Mouse (Mus musculus) limb, embryonic 12.5 days (tissue): ENCODE results near the gene Heatr6. TPM values are rescaled to one million over a fixed set of nuclear protein-coding genes. Genes with fewer than 3 reads are reported as not detected.

ENCODE experiments used
- ATAC-seq: fragments of 200-750 bp; cut with Nextera tagmentation; 2 replicates; pipeline ENCODE4 v1.8.0; 2017; ENCODE audit warnings: low read depth, moderate TSS enrichment; ENCODE audit not compliant: insufficient number of reproducible peaks, insufficient read depth, low FRiP score, low TSS enrichment
- H3K27ac ChIP-seq: fragments of 300-500 bp; sonication (generic); 2 replicates; pipeline ENCODE4 v1.5.1; 2016; ENCODE audit warnings: mild to moderate bottlenecking, moderate library complexity
- H3K27me3 ChIP-seq: fragments of 300-500 bp; sonication (generic); 2 replicates; pipeline ENCODE4 v1.6.1; 2016; ENCODE audit warnings: mild to moderate bottlenecking, moderate library complexity
- H3K36me3 ChIP-seq: fragments of 300-500 bp; sonication (generic); 2 replicates; pipeline ENCODE4 v1.6.1; 2016; ENCODE audit warnings: mild to moderate bottlenecking, moderate library complexity
- H3K4me1 ChIP-seq: fragments of 300-500 bp; sonication (generic); replicated peaks from 2 replicates; pipeline ENCODE4 v1.6.1; 2016
- H3K4me2 ChIP-seq: fragments of 300-500 bp; sonication (generic); 2 replicates; pipeline ENCODE4 v1.6.1; 2016; ENCODE audit warnings: mild to moderate bottlenecking, moderate library complexity
- H3K4me3 ChIP-seq: fragments of 300-500 bp; sonication (generic); replicated peaks from 2 replicates; pipeline ENCODE4 v1.5.1; 2016; ENCODE audit warnings: mild to moderate bottlenecking
- H3K9ac ChIP-seq: fragments of 300-500 bp; sonication (generic); replicated peaks from 2 replicates; pipeline ENCODE4 v1.6.1; 2016; ENCODE audit warnings: mild to moderate bottlenecking, moderate library complexity
- H3K9me3 ChIP-seq: fragments of 300-500 bp; sonication (generic); 2 replicates; pipeline ENCODE4 v1.6.1; 2016; ENCODE audit warnings: mild to moderate bottlenecking, moderate library complexity
- WGBS: fragments of 180-500 bp; shearing (Covaris S2); methylation state at CpG from one replicate; pipeline ENCODE4 v1.1.7; 2016; 5-methylcytosine and 5-hydroxymethylcytosine counted together
- polyA plus RNA-seq: library from polyadenylated mRNA; unstranded; fragments of >200 nt; fragmentation: Nextera tagmentation; extraction: Ambion mirVana; gene quantifications from 2 replicates; pipeline ENCODE4 v1.2.1, GENCODE M21; 2016

Heatr6 gene
- polyA plus RNA-seq, 1 experiment from 2014 or later: 30.8 TPM

DNA sequence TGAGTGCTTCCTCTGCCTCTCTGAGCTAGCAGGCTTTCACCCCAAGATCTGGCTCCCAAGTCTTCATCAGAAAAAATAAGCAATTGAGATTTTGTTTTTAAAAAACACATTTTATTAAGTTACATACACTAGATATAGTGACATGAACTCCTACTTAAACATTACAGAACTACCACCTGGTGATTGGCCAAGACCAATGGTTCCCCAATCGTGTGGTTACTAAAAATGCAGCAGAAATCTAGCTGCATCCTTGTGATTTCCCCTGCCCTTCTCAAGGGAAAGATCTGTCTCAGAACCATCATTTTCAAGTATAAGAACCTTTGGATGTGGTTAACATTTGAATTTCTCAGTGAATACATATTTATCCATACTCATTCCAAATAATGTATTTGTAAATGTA, 19.3 kb upstream of the Heatr6 start:
- H3K27ac ChIP-seq: no peak overlapping the region
- H3K27me3 ChIP-seq: no peaks in the 10 kb centered on the region
- no peak overlapping the region for H3K9ac ChIP-seq
- 77% methylated on average over 1 of the region's 1 CpGs for WGBS
- H3K4me1 ChIP-seq: no peaks in the 10 kb centered on the region
- ATAC-seq: no peak
- no peak overlapping the region for H3K4me2 ChIP-seq
- H3K4me3 ChIP-seq: no peak overlapping the region
- no peaks in the 10 kb centered on the region for H3K36me3 ChIP-seq
- H3K9me3 ChIP-seq: no peaks in the 10 kb centered on the region

DNA sequence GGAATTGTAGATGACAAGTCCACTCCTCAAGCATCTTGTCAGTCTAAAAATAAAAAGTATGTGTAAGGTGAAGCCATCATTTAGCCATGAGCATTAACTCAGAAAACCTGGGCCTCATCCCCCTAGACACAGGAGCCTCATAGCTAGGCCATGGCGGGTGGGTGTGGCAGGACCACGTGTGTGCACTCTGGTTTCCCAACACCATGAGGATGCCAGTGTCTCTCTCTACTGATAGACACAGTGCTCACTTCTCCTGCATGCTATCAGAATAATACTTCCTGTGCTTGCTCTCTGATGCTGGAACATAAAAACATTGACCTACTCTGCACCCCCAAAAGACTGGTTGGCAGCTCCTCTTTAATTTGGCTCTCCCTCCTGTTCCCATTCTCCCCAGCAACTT, 17.6 kb upstream of the Heatr6 start:
- no peaks in the 10 kb centered on the region for H3K9me3 ChIP-seq
- no peak overlapping the region for H3K4me3 ChIP-seq
- no peaks in the 10 kb centered on the region for H3K4me1 ChIP-seq
- WGBS: 75% methylated on average over 2 of the region's 2 CpGs
- no peak for ATAC-seq
- peaks cover 7% of the 10 kb centered on the region for H3K27me3 ChIP-seq
- H3K36me3 ChIP-seq: no peaks in the 10 kb centered on the region
- H3K27ac ChIP-seq: no peak overlapping the region
- H3K4me2 ChIP-seq: no peak overlapping the region
- H3K9ac ChIP-seq: no peak overlapping the region

DNA sequence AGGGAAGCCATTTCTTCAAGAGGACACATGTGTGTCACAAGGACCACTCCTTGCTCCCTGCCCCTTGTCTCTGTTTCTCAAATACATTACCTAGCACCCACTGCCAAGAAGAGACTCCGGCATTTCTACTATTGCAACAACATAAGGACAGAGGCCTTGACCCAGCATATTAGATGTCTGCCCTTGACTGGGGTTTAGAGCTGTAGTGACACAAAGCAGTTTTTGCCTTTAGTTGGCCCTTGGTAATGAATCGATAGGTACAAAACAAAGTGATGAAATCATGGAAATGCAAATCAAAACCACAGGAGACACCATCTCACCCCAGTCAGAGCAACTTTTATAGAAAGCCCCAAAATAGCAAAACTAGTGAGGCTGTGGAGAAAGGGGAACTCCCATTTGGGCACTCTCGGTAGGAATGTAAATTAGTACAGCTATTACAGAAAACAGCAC, 16.4 kb upstream of the Heatr6 start:
- 85% methylated on average over 3 of the region's 3 CpGs for WGBS
- no peaks in the 10 kb centered on the region for H3K36me3 ChIP-seq
- H3K4me3 ChIP-seq: no peak overlapping the region
- no peaks in the 10 kb centered on the region for H3K4me1 ChIP-seq
- no peak for ATAC-seq
- no peak overlapping the region for H3K4me2 ChIP-seq
- no peak overlapping the region for H3K27ac ChIP-seq
- no peak overlapping the region for H3K9ac ChIP-seq
- H3K9me3 ChIP-seq: no peaks in the 10 kb centered on the region
- H3K27me3 ChIP-seq: peaks cover 10% of the 10 kb centered on the region

DNA sequence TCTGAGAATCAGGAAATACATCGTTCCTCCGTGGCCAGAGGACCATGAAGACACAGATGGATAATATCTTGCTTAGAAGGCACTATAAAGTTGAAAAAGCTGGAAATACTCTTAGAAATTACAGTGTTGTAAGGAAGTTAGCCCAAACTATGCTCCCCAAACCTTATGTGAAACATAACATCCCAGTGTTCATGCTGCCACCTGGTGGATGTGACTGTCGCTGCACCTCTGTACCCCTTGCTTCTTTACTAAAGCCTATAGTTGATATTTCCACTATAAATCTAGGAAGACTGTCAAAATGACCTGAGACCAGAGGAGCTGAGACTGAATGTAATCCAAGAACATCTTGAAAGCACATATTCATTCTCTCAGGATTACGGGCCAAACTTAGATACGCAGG, 14.3 kb upstream of the Heatr6 start:
- Histone ChIP-seq H3K4me3 (no peak overlapping the region), H3K36me3 (no peaks in the 10 kb centered on the region), H3K27ac (no peak overlapping the region), H3K27me3 (peaks cover 10% of the 10 kb centered on the region), H3K4me1 (no peaks in the 10 kb centered on the region), H3K4me2 (no peak overlapping the region), H3K9me3 (no peaks in the 10 kb centered on the region), H3K9ac (no peak overlapping the region)
- no peak for ATAC-seq
- 22% methylated on average over 5 of the region's 5 CpGs for WGBS

GRCm38 (mm10) chr11:83740443-83740991, 13.0 kb upstream of the Heatr6 start:
- no peaks in the 10 kb centered on the region for H3K9me3 ChIP-seq
- H3K36me3 ChIP-seq: no peaks in the 10 kb centered on the region
- H3K4me2 ChIP-seq: no peak overlapping the region
- H3K27me3 ChIP-seq: peaks cover 13% of the 10 kb centered on the region
- H3K9ac ChIP-seq: no peak overlapping the region
- no peak for ATAC-seq
- no peak overlapping the region for H3K4me3 ChIP-seq
- no peak overlapping the region for H3K27ac ChIP-seq
- no peaks in the 10 kb centered on the region for H3K4me1 ChIP-seq
- 77% methylated on average over 4 of the region's 4 CpGs for WGBS

- Histone ChIP-seq H3K9me3 (no peaks in the 10 kb centered on the region), H3K36me3 (no peaks in the 10 kb centered on the region), H3K27ac (no peak overlapping the region), H3K9ac (no peak overlapping the region), H3K4me1 (no peaks in the 10 kb centered on the region), H3K4me3 (no peak overlapping the region), H3K4me2 (no peak overlapping the region), H3K27me3 (peaks cover 23% of the 10 kb centered on the region)
- WGBS: 77% methylated on average over 5 of the region's 5 CpGs
- no peak for ATAC-seq
Observed at GRCm38 (mm10) chr11:83741841-83742240, 11.7 kb upstream of the Heatr6 start.

DNA sequence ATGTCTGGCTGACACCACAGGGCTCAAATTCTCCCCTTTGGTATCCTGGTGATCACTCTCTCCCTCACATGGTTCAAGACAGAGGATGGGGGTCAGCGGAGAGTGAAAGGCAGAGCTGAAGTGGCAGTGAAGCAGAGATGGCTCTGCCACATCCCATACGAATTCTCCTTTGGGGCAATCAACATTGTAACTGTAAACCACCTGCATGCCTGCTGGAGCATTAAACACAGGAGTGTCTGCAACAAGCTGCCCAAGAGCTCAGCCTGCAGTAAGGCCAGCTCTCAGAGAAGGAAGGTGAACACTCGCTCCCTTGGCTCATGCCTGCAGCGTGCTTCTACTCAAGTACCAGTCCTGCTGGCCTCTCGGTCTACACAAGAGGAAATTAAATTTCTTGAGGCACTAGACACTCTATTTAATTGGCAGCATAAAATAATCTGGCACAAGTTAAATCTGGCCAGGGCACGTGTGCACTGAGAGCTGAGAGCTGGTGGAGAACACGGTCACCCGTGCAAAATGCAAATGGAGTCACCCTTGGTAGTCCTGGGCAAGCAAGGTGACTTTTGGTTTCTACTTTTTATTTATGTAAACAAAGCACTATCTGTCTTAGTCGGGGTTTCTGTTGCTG, 10.7 kb upstream of the Heatr6 start:
- Histone ChIP-seq H3K36me3 (no peaks in the 10 kb centered on the region), H3K4me2 (no peak overlapping the region), H3K4me1 (no peaks in the 10 kb centered on the region), H3K9ac (no peak overlapping the region), H3K9me3 (no peaks in the 10 kb centered on the region), H3K4me3 (no peak overlapping the region), H3K27me3 (peaks cover 32% of the 10 kb centered on the region), H3K27ac (no peak overlapping the region)
- no peak for ATAC-seq
- WGBS: 67% methylated on average over 9 of the region's 9 CpGs

- H3K4me3 ChIP-seq: no peak overlapping the region
- H3K27ac ChIP-seq: no peak overlapping the region
- no peak overlapping the region for H3K4me2 ChIP-seq
- peaks cover 38% of the 10 kb centered on the region for H3K27me3 ChIP-seq
- 90% methylated on average over 3 of the region's 3 CpGs for WGBS
- H3K9ac ChIP-seq: no peak overlapping the region
- H3K4me1 ChIP-seq: no peaks in the 10 kb centered on the region
- H3K36me3 ChIP-seq: no peaks in the 10 kb centered on the region
- no peak for ATAC-seq
- H3K9me3 ChIP-seq: no peaks in the 10 kb centered on the region
Observed at GRCm38 (mm10) chr11:83743525-83743924, 10.0 kb upstream of the Heatr6 start.

DNA sequence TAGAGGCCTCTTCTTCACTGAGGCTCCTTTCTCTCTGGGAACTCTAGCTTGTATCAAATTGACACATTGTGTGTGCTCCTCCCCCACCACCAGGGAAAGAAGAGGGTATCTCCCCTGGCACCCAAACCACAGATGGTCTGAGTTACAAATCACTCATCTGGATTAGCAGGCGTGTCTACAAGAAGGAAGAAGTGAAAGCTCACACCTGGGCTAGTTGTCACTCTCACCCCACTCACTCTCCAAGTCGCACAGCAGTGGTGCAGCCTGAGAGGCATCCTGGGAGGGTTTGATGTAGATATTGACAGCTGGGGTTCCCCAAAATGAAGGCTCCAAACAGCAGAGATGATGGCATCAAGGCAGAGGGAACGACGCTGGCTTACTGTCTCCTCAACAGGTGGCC, 7.3 kb upstream of the Heatr6 start:
- Histone ChIP-seq H3K9me3 (no peaks in the 10 kb centered on the region), H3K27ac (no peak overlapping the region), H3K9ac (no peak overlapping the region), H3K27me3 (peaks cover 29% of the 10 kb centered on the region), H3K4me1 (no peaks in the 10 kb centered on the region), H3K4me2 (no peak overlapping the region), H3K36me3 (no peaks in the 10 kb centered on the region), H3K4me3 (no peak overlapping the region)
- WGBS: 65% methylated on average over 4 of the region's 4 CpGs
- no peak for ATAC-seq

DNA sequence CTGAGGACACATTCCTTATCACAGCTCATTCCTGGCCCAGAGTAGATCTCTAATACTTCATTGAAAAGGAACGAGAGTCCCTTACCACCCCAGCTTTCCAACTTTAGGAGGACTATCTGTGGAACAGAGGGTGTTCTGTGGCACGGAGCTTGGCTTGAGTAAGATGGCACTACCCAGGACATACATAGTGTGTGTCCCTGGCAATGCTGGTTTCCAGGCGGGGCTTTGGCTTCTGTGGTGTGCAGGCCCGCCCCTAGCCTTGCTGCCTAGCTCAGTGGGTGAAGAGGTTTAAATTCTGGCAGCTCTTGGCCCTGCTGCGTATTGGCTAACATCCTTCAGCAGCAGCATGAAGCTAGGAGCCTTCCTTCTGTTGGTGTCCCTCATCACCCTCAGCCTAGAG, 6.8 kb upstream of the Heatr6 start, which contains the start of gene Wfdc21:
Gene Wfdc21, plus strand, starts transcription at position 260 of the 400 bp plus-strand sequence.
- no peaks in the 10 kb centered on the region for H3K36me3 ChIP-seq
- H3K27me3 ChIP-seq: peaks cover 28% of the 10 kb centered on the region
- no peak within 1 kb of the TSS for H3K9ac ChIP-seq
- no peak within 1 kb of the TSS for H3K4me3 ChIP-seq
- WGBS: 70% methylated on average over 5 of the region's 5 CpGs
- no peak for ATAC-seq
- H3K9me3 ChIP-seq: no peaks in the 10 kb centered on the region
- no peaks in the 10 kb centered on the region for H3K4me1 ChIP-seq
- no peak within 1 kb of the TSS for H3K27ac ChIP-seq
- H3K4me2 ChIP-seq: no peak within 1 kb of the TSS

DNA sequence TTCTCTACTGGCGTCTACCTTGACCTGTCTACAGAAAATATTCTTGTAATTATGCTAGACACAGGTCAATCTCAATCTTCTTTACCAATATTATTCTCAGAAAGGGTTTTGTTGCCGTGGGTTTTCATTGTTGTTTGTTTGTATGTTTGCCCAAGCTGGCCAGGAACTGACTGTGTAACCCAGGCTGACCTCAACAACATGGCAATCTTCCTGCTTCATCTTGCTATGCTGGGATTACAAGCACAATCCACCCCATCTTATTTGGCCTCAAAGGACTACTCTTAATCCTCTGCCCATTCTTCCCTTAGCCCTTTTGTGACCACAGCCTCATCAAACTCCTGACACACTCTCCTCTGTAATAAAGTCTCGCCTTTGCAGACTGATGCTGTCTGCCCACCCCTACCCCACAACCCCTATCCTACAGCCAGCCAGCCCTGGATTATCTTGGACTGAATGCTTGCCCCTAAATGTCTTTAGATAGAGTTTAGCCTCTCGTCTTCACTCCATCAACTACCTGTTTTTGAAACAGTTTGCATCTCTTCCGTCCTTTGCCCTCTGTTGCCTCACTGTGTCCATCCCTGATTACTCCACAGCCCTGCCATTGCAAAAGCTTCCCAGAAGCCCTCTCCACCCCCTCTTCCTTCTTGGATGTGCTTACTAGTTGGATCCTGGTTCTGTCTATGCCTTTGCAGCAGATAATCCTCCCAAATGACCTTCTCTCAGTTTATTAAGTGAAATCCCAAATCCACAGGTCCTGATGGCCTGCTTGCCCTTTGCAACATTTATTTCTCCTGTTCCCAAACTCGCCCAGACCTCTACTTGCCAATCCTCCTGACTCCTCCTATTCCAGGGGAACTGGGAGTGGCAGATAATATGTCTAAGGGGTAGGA, 5.9 kb upstream of the Heatr6 start:
- no peak overlapping the region for H3K4me2 ChIP-seq
- no peak overlapping the region for H3K27ac ChIP-seq
- ATAC-seq: no peak
- H3K36me3 ChIP-seq: no peaks in the 10 kb centered on the region
- WGBS: 58% methylated on average over 6 of the region's 6 CpGs
- H3K9ac ChIP-seq: no peak overlapping the region
- no peak overlapping the region for H3K4me3 ChIP-seq
- no peaks in the 10 kb centered on the region for H3K4me1 ChIP-seq
- no peaks in the 10 kb centered on the region for H3K9me3 ChIP-seq
- peaks cover 28% of the 10 kb centered on the region for H3K27me3 ChIP-seq
